Mouse (Mus musculus) small intestine, adult 2 months (tissue): ENCODE results near the gene Plcb4.

ENCODE experiments used
- CTCF ChIP-seq: fragments of 200-500 bp; IDR thresholded peaks from 2 replicates; pipeline ENCODE4 v1.5.1; 2012; ENCODE audit warnings: low read depth, mild to moderate bottlenecking, control low read depth, inconsistent platforms, low read length, moderate library complexity, mixed read lengths; ENCODE audit not compliant: insufficient replicate concordance, insufficient read length; ENCODE audit errors: extremely low read depth
- POLR2A ChIP-seq: fragments of 200-500 bp; IDR thresholded peaks from 2 replicates; pipeline ENCODE4 v1.6.1; 2012; ENCODE audit warnings: low read depth, mild to moderate bottlenecking, control low read depth, inconsistent platforms, low read length, moderate library complexity

DNA sequence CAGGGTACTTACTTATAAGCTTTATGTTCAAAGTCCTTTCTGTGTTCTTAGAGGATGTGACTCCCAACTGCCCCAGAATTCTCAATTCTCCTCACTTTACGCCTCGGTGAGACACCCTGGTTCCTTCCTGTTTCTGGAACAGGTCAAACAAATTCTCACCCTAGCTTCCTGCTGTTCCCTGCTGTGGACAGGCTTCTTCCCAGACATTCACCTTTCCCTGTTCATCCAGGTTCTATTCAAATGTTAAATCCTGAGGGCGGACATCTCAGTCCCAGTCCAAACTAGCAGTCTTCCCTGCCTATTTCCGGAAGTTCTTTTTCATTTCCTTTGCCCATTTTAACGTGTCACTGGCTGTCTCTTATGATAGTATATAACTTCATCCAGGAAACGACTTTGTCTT lies 2.2 kb upstream of the Plcb4 start:
- TF ChIP-seq POLR2A (no peak), CTCF (no peak)
